Mouse (Mus musculus) lung, postnatal 0 days (tissue): ENCODE measurements around the gene Ankrd44.

Experiments used
- CTCF ChIP-seq: IDR thresholded peaks from 2 replicates; pipeline ENCODE4 v1.5.1; 2016; ENCODE audit warnings: antibody characterized with exemption, mild to moderate bottlenecking
- EP300 ChIP-seq: IDR thresholded peaks from 2 replicates; pipeline ENCODE4 v1.6.1; 2016; ENCODE audit warnings: antibody characterized with exemption, mild to moderate bottlenecking, control low read depth

DNA sequence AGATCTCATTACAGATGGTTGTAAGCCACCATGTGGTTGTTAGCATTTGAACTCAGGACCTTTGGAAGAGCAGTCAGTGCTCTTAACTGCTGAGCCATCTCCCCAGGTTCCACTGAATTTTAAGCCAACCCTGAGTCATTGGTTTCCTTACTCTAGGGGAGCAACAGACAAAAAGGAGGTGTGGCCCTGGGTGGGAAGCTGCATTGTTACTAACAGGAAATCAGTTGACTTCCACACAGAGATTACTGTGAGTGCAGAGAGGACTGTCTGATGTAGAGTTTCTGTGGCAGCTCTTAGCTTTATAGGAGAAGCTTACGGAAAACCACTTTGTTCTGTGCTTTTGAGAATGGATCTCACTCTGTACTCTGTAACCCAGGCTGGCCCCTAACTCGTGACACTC lies 8.7 kb upstream of the Ankrd44 start:
- no peak for TF ChIP-seq CTCF
- TF ChIP-seq EP300 = no peak
